Mouse (Mus musculus): ENCODE results near the gene Naa80. TPM values are rescaled to one million over a fixed set of nuclear protein-coding genes. Genes with fewer than 3 reads are reported as not detected.
"Not testable (repeated sequence)": the region's sequence is repeated elsewhere in the genome, so short reads cannot be mapped to it uniquely, and the experiment has no call there.

Naa80 gene
- total and polyA plus RNA-seq, 2 experiments: 12.3 to 130 TPM

GRCm38 (mm10) chr9:107555031-107555457, 23.6 kb upstream of the Naa80 start:
- TF ChIP-seq CTCF (IDR thresholded peaks at IDR 0.05; ENCODE audit: low read depth, low read length) (no peak), POLR2A (IDR thresholded peaks at IDR 0.05; ENCODE audit: extremely low read depth, insufficient read depth, low read length) (no peak)
- Histone ChIP-seq H3K9ac (ENCODE audit: low read depth, low read length) (peak overlapping the region; percentile 68), H3K4me1 (ENCODE audit: control insufficient read depth, insufficient read depth, low read length) (peaks cover 17% of the 10 kb centered on the region), H3K4me3 (ENCODE audit: insufficient read depth, low read depth, low read length) (peak overlapping the region; percentile 56), H3K27ac (replicated peaks; ENCODE audit: insufficient read depth, low read depth, low read length) (peak overlapping the region; percentile 62), H3K79me2 (ENCODE audit: control insufficient read depth, insufficient read depth, low read length) (no peaks in the 10 kb centered on the region; the same call in 1 of the 2 replicates), H3K36me3 (ENCODE audit: control insufficient read depth, insufficient read depth, low read length) (peaks cover 25% of the 10 kb centered on the region), H3K27me3 (ENCODE audit: control insufficient read depth, insufficient read depth, low read length) (no peaks in the 10 kb centered on the region)
- no peak for DNase-seq (ENCODE audit: extremely low read depth, low read depth, low spot score)
- under 1% methylated on average over 23 of the region's 23 CpGs for WGBS

- peaks cover 17% of the 10 kb centered on the region for H3K4me1 ChIP-seq (ENCODE audit: control insufficient read depth, insufficient read depth, low read length)
Measured at GRCm38 (mm10) chr9:107555701-107556100, 23.0 kb upstream of the Naa80 start.

GRCm38 (mm10) chr9:107556346-107556745, 22.3 kb upstream of the Naa80 start:
- no peak overlapping the region for H3K4me3 ChIP-seq (ENCODE audit: insufficient read depth, low read depth, low read length)
- no peak for TF ChIP-seq POLR2A (IDR thresholded peaks at IDR 0.05; ENCODE audit: extremely low read depth, insufficient read depth, low read length)
- no peak for TF ChIP-seq CTCF (IDR thresholded peaks at IDR 0.05; ENCODE audit: low read depth, low read length)
- H3K9ac ChIP-seq (ENCODE audit: low read depth, low read length): no peak overlapping the region
- peaks cover 32% of the 10 kb centered on the region for H3K36me3 ChIP-seq (ENCODE audit: control insufficient read depth, insufficient read depth, low read length)
- DNase-seq (ENCODE audit: extremely low read depth, low read depth, low spot score): no peak
- H3K79me2 ChIP-seq (ENCODE audit: control insufficient read depth, insufficient read depth, low read length): no peaks in the 10 kb centered on the region; the same call in 1 of the 2 replicates
- 66% methylated on average over 3 of the region's 3 CpGs for WGBS
- peaks cover 14% of the 10 kb centered on the region for H3K4me1 ChIP-seq (ENCODE audit: control insufficient read depth, insufficient read depth, low read length)
- H3K27ac ChIP-seq (replicated peaks; ENCODE audit: insufficient read depth, low read depth, low read length): no peak overlapping the region
- no peaks in the 10 kb centered on the region for H3K27me3 ChIP-seq (ENCODE audit: control insufficient read depth, insufficient read depth, low read length)

More at GRCm38 (mm10) chr9:107555701-107556100, 23.0 kb upstream of the Naa80 start:
- WGBS: 33% methylated on average over 2 of the region's 2 CpGs
- H3K79me2 ChIP-seq (ENCODE audit: control insufficient read depth, insufficient read depth, low read length): no peaks in the 10 kb centered on the region; the same call in 1 of the 2 replicates
- H3K27me3 ChIP-seq (ENCODE audit: control insufficient read depth, insufficient read depth, low read length): no peaks in the 10 kb centered on the region
- H3K4me3 ChIP-seq (ENCODE audit: insufficient read depth, low read depth, low read length): peak overlapping the region; percentile 56
- DNase-seq (ENCODE audit: extremely low read depth, low read depth, low spot score): no peak
- H3K27ac ChIP-seq (replicated peaks; ENCODE audit: insufficient read depth, low read depth, low read length): peak overlapping the region; percentile 62
- H3K36me3 ChIP-seq (ENCODE audit: control insufficient read depth, insufficient read depth, low read length): peaks cover 28% of the 10 kb centered on the region
- TF ChIP-seq CTCF (IDR thresholded peaks at IDR 0.05; ENCODE audit: low read depth, low read length) (no peak), POLR2A (IDR thresholded peaks at IDR 0.05; ENCODE audit: extremely low read depth, insufficient read depth, low read length) (no peak)
- H3K9ac ChIP-seq (ENCODE audit: low read depth, low read length): peak overlapping the region; percentile 68; the same call in 1 of the 2 replicates

GRCm38 (mm10) chr9:107563029-107563581, 15.6 kb upstream of the Naa80 start, which contains the start of gene Tusc2:
Gene Tusc2 (plus strand): TSS chr9:107563255.
- TF ChIP-seq CTCF (IDR thresholded peaks at IDR 0.05; ENCODE audit: low read depth, low read length) (no peak), POLR2A (IDR thresholded peaks at IDR 0.05; ENCODE audit: extremely low read depth, insufficient read depth, low read length) (peak; percentile 53; the same call in 1 of the 2 replicates)
- H3K27ac ChIP-seq (replicated peaks; ENCODE audit: insufficient read depth, low read depth, low read length): peak within 1 kb of the TSS; percentile 80
- H3K79me2 ChIP-seq (ENCODE audit: control insufficient read depth, insufficient read depth, low read length): peaks cover 9% of the 10 kb centered on the region; the same call in 1 of the 2 replicates
- peaks cover 21% of the 10 kb centered on the region for H3K4me1 ChIP-seq (ENCODE audit: control insufficient read depth, insufficient read depth, low read length)
- peak within 1 kb of the TSS; percentile 89 for H3K9ac ChIP-seq (ENCODE audit: low read depth, low read length)
- peaks cover 27% of the 10 kb centered on the region for H3K36me3 ChIP-seq (ENCODE audit: control insufficient read depth, insufficient read depth, low read length)
- DNase-seq (ENCODE audit: extremely low read depth, low read depth, low spot score): peak; percentile 97
- H3K27me3 ChIP-seq (ENCODE audit: control insufficient read depth, insufficient read depth, low read length): no peaks in the 10 kb centered on the region
- under 1% methylated on average over 46 of the region's 46 CpGs for WGBS
- peak within 1 kb of the TSS; percentile 79 for H3K4me3 ChIP-seq (ENCODE audit: insufficient read depth, low read depth, low read length)

GRCm38 (mm10) chr9:107565556-107565955, 13.1 kb upstream of the Naa80 start:
- not testable (repeated sequence) for H3K9ac ChIP-seq (ENCODE audit: low read depth, low read length); H3K27me3 ChIP-seq (ENCODE audit: control insufficient read depth, insufficient read depth, low read length); DNase-seq (ENCODE audit: extremely low read depth, low read depth, low spot score); H3K4me3 ChIP-seq (ENCODE audit: insufficient read depth, low read depth, low read length)
- WGBS: 59% methylated on average over 5 of the region's 5 CpGs
- Histone ChIP-seq H3K27ac (replicated peaks; ENCODE audit: insufficient read depth, low read depth, low read length) (peak overlapping the region; percentile 12), H3K4me1 (ENCODE audit: control insufficient read depth, insufficient read depth, low read length) (peaks cover 29% of the 10 kb centered on the region), H3K79me2 (ENCODE audit: control insufficient read depth, insufficient read depth, low read length) (peaks cover 24% of the 10 kb centered on the region; the same call in 1 of the 2 replicates), H3K36me3 (ENCODE audit: control insufficient read depth, insufficient read depth, low read length) (peaks cover 11% of the 10 kb centered on the region)
